Mouse (Mus musculus) small intestine, adult 2 months (tissue): ENCODE measurements around the gene Alkbh5. TPM values are rescaled to one million over a fixed set of nuclear protein-coding genes. Genes with fewer than 3 reads are reported as not detected.
"Not testable (repeated sequence)": the region's sequence is repeated elsewhere in the genome, so short reads cannot be mapped to it uniquely, and the experiment has no call there.

ENCODE experiments used
- H3K27ac ChIP-seq: fragments of 200-500 bp; 2 replicates; pipeline ENCODE4 v1.5.1; 2012; ENCODE audit warnings: low read depth, low read length, control low read depth, inconsistent platforms; ENCODE audit not compliant: insufficient read depth
- H3K27me3 ChIP-seq: fragments of 200-500 bp; 2 replicates; pipeline ENCODE4 v1.6.1; 2012; ENCODE audit warnings: mild to moderate bottlenecking, moderate library complexity, low read length, inconsistent platforms; ENCODE audit not compliant: control insufficient read depth, insufficient read depth
- H3K36me3 ChIP-seq: fragments of 200-500 bp; 2 replicates; pipeline ENCODE4 v1.6.1; 2012; ENCODE audit warnings: mild to moderate bottlenecking, low read length, control low read depth, inconsistent platforms; ENCODE audit not compliant: control insufficient read depth, insufficient read depth
- H3K4me1 ChIP-seq: fragments of 200-500 bp; 2 replicates; pipeline ENCODE4 v1.6.1; 2012; ENCODE audit warnings: low read length, inconsistent platforms, mixed read lengths; ENCODE audit not compliant: control insufficient read depth, insufficient read depth, insufficient read length
- H3K4me3 ChIP-seq: fragments of 200-500 bp; 2 replicates; pipeline ENCODE4 v1.5.1; 2012; ENCODE audit warnings: low read depth, mild to moderate bottlenecking, control low read depth, inconsistent platforms, low read length, moderate library complexity
- CTCF ChIP-seq: fragments of 200-500 bp; IDR thresholded peaks from 2 replicates; pipeline ENCODE4 v1.5.1; 2012; ENCODE audit warnings: low read depth, mild to moderate bottlenecking, control low read depth, inconsistent platforms, low read length, moderate library complexity, mixed read lengths; ENCODE audit not compliant: insufficient replicate concordance, insufficient read length; ENCODE audit errors: extremely low read depth
- POLR2A ChIP-seq: fragments of 200-500 bp; IDR thresholded peaks from 2 replicates; pipeline ENCODE4 v1.6.1; 2012; ENCODE audit warnings: low read depth, mild to moderate bottlenecking, control low read depth, inconsistent platforms, low read length, moderate library complexity
- WGBS: fragments of 180-500 bp; shearing (Covaris S2); methylation state at CpG from one replicate; pipeline ENCODE4 v1.1.7; 2018; 5-methylcytosine and 5-hydroxymethylcytosine counted together
- polyA plus RNA-seq: library from polyadenylated mRNA; depleted of rRNA; stranded (reverse); fragments of >200 nt; gene quantifications from 2 replicates; pipeline ENCODE4 v1.2.3, GENCODE M21; 2012; rRNA removed

Gene Alkbh5
- polyA plus RNA-seq, 1 experiment: 20.4 TPM

DNA sequence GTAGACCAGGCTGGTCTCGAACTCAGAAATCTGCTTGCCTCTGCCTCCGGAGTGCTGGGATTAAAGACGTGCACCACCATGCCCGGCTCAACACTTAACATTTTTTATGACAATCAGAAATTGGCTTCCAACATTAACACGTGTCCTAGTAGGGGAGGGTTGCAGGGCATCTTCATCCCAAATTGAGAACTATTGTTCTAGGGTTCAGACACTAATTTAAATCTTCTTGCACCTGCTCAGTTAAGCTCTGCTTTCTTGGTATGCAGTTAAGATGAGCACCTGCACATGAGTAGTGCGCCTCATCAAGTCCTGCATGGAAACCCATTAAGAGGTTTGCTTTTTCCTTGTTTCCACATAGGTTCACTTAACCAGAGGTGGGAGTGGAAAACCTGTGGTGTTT lies 5.7 kb downstream of the Alkbh5 start:
- H3K27me3 ChIP-seq: no peaks in the 10 kb centered on the region
- 82% methylated on average over 6 of the region's 6 CpGs for WGBS
- H3K27ac ChIP-seq: no peak overlapping the region
- no peak overlapping the region for H3K4me3 ChIP-seq
- peaks cover 15% of the 10 kb centered on the region for H3K36me3 ChIP-seq
- TF ChIP-seq CTCF: no peak
- TF ChIP-seq POLR2A: no peak
- H3K4me1 ChIP-seq: peaks cover 9% of the 10 kb centered on the region

DNA sequence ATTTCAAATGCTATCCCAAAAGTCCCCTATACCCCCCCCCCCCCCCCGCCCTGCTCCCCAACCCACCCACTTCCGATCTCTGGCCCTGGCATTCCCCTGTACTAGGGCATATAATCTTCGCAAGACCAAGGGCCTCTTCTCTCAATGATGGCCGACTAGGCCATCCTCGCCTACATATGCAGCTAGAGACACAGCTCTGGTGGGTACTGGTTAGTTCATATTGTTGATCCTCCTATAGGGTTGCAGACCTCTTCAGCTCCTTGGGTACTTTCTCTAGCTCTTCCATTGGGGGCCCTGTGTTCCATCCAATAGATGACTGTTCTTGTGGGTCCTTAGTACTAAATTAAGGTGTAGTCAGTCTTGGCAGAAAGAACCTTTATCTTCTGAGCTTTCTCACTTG lies 7.0 kb downstream of the Alkbh5 start:
- not testable (repeated sequence) for H3K4me1 ChIP-seq, H3K27ac ChIP-seq, H3K4me3 ChIP-seq, H3K27me3 ChIP-seq
- H3K36me3 ChIP-seq: peaks cover 26% of the 10 kb centered on the region
- 79% methylated on average over 5 of the region's 5 CpGs for WGBS

DNA sequence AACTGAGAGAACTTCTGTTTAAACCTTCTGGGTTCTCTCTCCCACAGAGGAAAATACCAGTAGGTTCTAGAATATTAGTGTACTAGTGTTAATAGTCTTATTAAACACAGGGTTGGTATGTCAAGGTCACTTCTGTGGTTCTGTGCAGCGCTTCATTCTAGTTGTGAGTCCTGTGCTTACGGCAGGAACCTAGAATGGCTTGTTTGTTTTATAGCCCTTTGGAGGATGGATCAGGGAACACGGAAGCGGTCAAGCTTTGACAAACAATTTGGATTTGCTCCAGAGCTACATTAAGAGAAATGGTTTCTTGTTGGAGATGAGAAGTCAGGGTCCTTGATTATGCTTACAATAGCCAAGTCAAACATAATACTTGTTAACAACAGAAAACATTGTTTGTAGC lies 9.3 kb downstream of the Alkbh5 start:
- H3K36me3 ChIP-seq: peaks cover 38% of the 10 kb centered on the region
- H3K27me3 ChIP-seq: no peaks in the 10 kb centered on the region
- 18% methylated on average over 4 of the region's 4 CpGs for WGBS
- H3K27ac ChIP-seq: no peak overlapping the region
- no peak for TF ChIP-seq CTCF
- no peak for TF ChIP-seq POLR2A
- peaks cover 9% of the 10 kb centered on the region; the same call in 1 of the 2 replicates for H3K4me1 ChIP-seq
- no peak overlapping the region for H3K4me3 ChIP-seq

DNA sequence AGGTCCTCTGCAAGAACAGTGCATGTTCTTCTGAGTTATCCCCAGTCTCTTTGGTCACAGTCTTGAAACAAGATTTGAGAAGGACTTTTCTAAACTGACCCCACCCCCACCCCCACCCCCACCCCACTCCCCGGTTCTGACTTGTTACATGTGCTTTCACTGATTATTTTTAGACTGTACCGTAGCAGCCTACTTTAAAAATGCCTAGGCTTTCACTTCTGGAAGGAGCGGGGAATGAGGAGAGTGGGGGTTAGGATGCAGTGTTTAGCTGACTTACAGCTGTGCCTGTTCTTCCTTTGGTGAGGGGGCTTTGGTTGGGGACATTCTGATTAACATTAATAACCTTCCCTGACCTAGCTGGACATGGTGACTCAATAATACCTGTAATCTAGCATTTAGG lies 11.9 kb downstream of the Alkbh5 start:
- Histone ChIP-seq H3K4me3 (no peak overlapping the region), H3K27ac (no peak overlapping the region), H3K4me1 (peaks cover 8% of the 10 kb centered on the region; the same call in 1 of the 2 replicates), H3K36me3 (peaks cover 54% of the 10 kb centered on the region), H3K27me3 (no peaks in the 10 kb centered on the region)
- 72% methylated on average over 3 of the region's 3 CpGs for WGBS
- TF ChIP-seq CTCF (no peak), POLR2A (no peak)

DNA sequence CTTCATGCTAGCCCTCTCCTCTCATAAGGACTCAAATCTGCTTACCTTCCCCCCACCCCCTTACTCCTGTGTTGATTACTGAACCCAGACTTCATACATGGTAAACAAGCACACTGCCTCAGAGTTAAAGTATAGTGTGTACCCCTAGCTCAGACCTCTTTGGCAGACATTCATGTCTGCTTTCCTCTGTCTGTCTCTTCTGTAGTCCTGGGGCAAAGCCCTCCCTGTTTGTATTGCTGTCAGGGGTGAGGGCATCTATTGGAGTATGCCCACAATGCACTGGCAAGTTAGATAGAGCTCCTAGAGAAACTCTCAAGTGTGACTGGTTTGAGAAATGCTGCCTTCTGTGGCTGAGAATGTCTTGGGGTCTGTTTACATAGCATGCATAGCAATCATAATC lies 16.9 kb downstream of the Alkbh5 start:
- no peaks in the 10 kb centered on the region for H3K4me1 ChIP-seq
- peaks cover 77% of the 10 kb centered on the region for H3K36me3 ChIP-seq
- no peak overlapping the region for H3K27ac ChIP-seq
- TF ChIP-seq CTCF (no peak), POLR2A (no peak)
- no peak overlapping the region for H3K4me3 ChIP-seq
- no peaks in the 10 kb centered on the region for H3K27me3 ChIP-seq

DNA sequence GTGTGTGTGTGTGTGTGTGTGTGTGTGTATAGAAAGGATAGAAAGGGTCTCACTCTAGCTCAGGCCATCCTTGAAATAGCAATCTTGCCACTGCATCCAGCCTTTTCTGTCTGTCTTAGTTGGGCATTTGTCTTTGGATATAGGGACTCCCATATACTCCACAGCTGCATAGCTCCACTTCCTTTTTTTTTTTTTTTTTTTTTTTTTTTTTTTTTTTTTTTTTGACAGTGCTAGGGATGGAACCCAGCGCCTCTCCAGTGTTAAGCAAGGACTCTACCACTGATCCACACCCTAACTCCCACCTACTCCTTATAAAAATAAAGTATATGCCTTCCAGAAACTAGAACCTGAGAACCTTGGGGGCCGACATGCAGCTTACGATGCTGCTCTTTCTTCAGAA lies 21.5 kb downstream of the Alkbh5 start:
- Histone ChIP-seq H3K27me3 (no peaks in the 10 kb centered on the region), H3K4me1 (no peaks in the 10 kb centered on the region), H3K4me3 (no peak overlapping the region), H3K27ac (no peak overlapping the region), H3K36me3 (peaks cover 51% of the 10 kb centered on the region)
- 89% methylated on average over 3 of the region's 3 CpGs for WGBS
- no peak for TF ChIP-seq POLR2A
- TF ChIP-seq CTCF: no peak

DNA sequence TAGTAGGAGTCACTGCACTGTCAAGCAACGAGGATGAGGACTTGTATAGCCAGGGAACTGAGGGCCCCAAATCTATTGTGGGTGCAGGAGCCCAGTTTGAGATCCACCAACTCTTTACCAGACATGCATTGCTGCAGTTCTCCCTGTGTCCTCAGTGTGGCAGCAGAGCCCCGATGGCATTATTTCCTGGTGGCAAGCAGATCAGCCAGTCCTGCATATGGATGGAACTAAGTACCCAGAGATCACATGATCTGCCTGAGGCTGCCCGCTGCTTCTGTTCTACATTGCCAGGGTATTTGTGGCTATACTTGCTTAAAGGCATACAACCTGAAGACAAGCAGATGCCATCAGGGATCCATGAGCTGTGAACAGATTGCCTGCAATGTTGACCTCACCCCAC lies 23.2 kb downstream of the Alkbh5 start:
- TF ChIP-seq POLR2A (no peak), CTCF (peak; percentile 92)
- no peak overlapping the region for H3K4me3 ChIP-seq
- WGBS: 6% methylated on average over 3 of the region's 3 CpGs
- no peak overlapping the region for H3K27ac ChIP-seq
- no peaks in the 10 kb centered on the region for H3K4me1 ChIP-seq
- no peaks in the 10 kb centered on the region for H3K27me3 ChIP-seq
- H3K36me3 ChIP-seq: peaks cover 34% of the 10 kb centered on the region

DNA sequence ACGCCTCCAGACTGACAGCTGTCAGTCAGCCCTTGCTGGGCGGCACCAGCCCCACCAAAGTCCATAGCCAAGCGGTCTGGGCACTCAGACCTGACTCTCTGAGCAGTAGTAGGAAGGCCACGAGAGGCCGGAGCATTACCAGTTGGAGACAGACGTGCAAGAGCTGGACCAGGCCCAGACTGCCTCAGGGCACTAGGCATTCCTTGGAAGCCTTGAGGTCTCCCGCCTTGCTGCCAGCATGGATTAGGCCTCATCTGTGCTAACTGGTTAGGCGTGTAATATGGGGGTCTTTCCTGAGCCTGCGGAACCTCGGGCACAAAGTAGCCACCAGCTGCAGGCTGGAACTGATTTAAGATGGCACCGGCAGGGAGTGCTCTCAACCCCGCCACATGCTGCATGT lies 37.8 kb downstream of the Alkbh5 start:
- WGBS: 82% methylated on average over 10 of the region's 12 CpGs
- H3K27me3 ChIP-seq, H3K27ac ChIP-seq, H3K4me3 ChIP-seq, H3K4me1 ChIP-seq, H3K36me3 ChIP-seq: not testable (repeated sequence)

Other genes starting within 250 kb of the Alkbh5 start
- 73.6 and 152 TPM in 2 replicates for gene Tom1l2, start 183.5 kb upstream of the Alkbh5 start, polyA plus RNA-seq
- 0.30 and 0.33 TPM in 2 replicates for gene Drc3, start 183.1 kb upstream of the Alkbh5 start, polyA plus RNA-seq
- gene Gid4, start 119.2 kb upstream of the Alkbh5 start, polyA plus RNA-seq: 7.6 and 13.8 TPM in 2 replicates
- gene Atpaf2, start 117.9 kb upstream of the Alkbh5 start, polyA plus RNA-seq: 11.4 and 29.7 TPM in 2 replicates
- 18.0 and 31.5 TPM in 2 replicates for gene Drg2, start 81.8 kb upstream of the Alkbh5 start, polyA plus RNA-seq
- gene Myo15, start 67.0 kb upstream of the Alkbh5 start, polyA plus RNA-seq: 0.04 and 0.05 TPM in 2 replicates
- gene Llgl1, start 163.3 kb downstream of the Alkbh5 start, polyA plus RNA-seq: 18.9 and 32.4 TPM in 2 replicates
- 130 and 350 TPM in 2 replicates for gene Flii, start 190.9 kb downstream of the Alkbh5 start, polyA plus RNA-seq
- gene Mief2, start 192.0 kb downstream of the Alkbh5 start, polyA plus RNA-seq: 9.3 and 9.5 TPM in 2 replicates
- gene Top3a, start 241.0 kb downstream of the Alkbh5 start, polyA plus RNA-seq: 3.0 and 4.7 TPM in 2 replicates
- gene Smcr8, start 241.1 kb downstream of the Alkbh5 start, polyA plus RNA-seq: 3.8 and 5.8 TPM in 2 replicates